Mouse (Mus musculus) ES-Bruce4 (cell line): ENCODE data around the gene Atp6v1f. TPM values are rescaled to one million over a fixed set of nuclear protein-coding genes. Genes with fewer than 3 reads are reported as not detected.

ENCODE experiments used
- H3K27ac ChIP-seq: 2 replicates; pipeline ENCODE4 v1.5.1; 2012; ENCODE audit warnings: low read length, inconsistent platforms; ENCODE audit not compliant: insufficient read depth
- H3K27me3 ChIP-seq: 2 replicates; pipeline ENCODE4 v1.6.1; 2012; ENCODE audit warnings: mild to moderate bottlenecking, low read length, inconsistent platforms; ENCODE audit not compliant: control insufficient read depth, poor library complexity, insufficient read depth, severe bottlenecking
- H3K36me3 ChIP-seq: 2 replicates; pipeline ENCODE4 v1.6.1; 2012; ENCODE audit warnings: inconsistent platforms, mild to moderate bottlenecking, low read length, moderate library complexity; ENCODE audit not compliant: control insufficient read depth, poor library complexity, insufficient read depth, severe bottlenecking
- H3K4me1 ChIP-seq: one replicate; pipeline ENCODE4 v1.8.1; 2011; ENCODE audit warnings: low read length; ENCODE audit not compliant: control insufficient read depth, insufficient read depth
- H3K4me3 ChIP-seq: 2 replicates; pipeline ENCODE4 v1.5.1; 2011; ENCODE audit warnings: low read depth, mild to moderate bottlenecking, low read length
- H3K9ac ChIP-seq: 2 replicates; pipeline ENCODE4 v1.6.1; 2012; ENCODE audit warnings: low read depth, mild to moderate bottlenecking, inconsistent platforms; ENCODE audit not compliant: poor library complexity, severe bottlenecking
- H3K9me3 ChIP-seq: replicated peaks from 2 replicates; pipeline ENCODE4 v1.6.1; 2012; ENCODE audit warnings: mild to moderate bottlenecking, low read length, inconsistent platforms; ENCODE audit not compliant: control insufficient read depth, poor library complexity, insufficient read depth, severe bottlenecking
- CTCF ChIP-seq: IDR thresholded peaks from one replicate; pipeline ENCODE4 v1.8.1; 2011; ENCODE audit warnings: low read depth, low read length
- EP300 ChIP-seq: IDR thresholded peaks from 2 replicates; pipeline ENCODE4 v1.6.1; 2011; ENCODE audit warnings: low read depth, low read length; ENCODE audit not compliant: insufficient read depth
- POLR2A ChIP-seq: IDR thresholded peaks from one replicate; pipeline ENCODE4 v1.8.1; 2011; ENCODE audit warnings: low read length; ENCODE audit not compliant: insufficient read depth
- polyA plus RNA-seq: library from polyadenylated mRNA; stranded (reverse); fragments of >200 nt; gene quantifications from 2 replicates; pipeline ENCODE4 v1.2.4, GENCODE M21; 2011; ENCODE audit warnings: low read depth; ENCODE audit not compliant: missing spikeins, insufficient read depth, insufficient read length

Gene Atp6v1f
- polyA plus RNA-seq, result 142 and 143 TPM in 2 replicates

GRCm38 (mm10) chr6:29467583-29468354, at the start of gene Atp6v1f:
Atp6v1f (plus strand) TSS chr6:29467718.
- H3K9me3 ChIP-seq, result no peaks in the 10 kb centered on the region
- H3K4me3 ChIP-seq, result peak within 1 kb of the TSS; percentile 83
- TF ChIP-seq POLR2A, result no peak
- no peak for TF ChIP-seq EP300
- TF ChIP-seq CTCF, result no peak
- H3K27me3 ChIP-seq, result no peaks in the 10 kb centered on the region
- peak within 1 kb of the TSS; percentile 54 for H3K9ac ChIP-seq
- peak within 1 kb of the TSS; percentile 28; the same call in 1 of the 2 replicates for H3K27ac ChIP-seq
- H3K36me3 ChIP-seq, result peaks cover 4% of the 10 kb centered on the region; the same call in 1 of the 2 replicates
- no peaks in the 10 kb centered on the region for H3K4me1 ChIP-seq

DNA sequence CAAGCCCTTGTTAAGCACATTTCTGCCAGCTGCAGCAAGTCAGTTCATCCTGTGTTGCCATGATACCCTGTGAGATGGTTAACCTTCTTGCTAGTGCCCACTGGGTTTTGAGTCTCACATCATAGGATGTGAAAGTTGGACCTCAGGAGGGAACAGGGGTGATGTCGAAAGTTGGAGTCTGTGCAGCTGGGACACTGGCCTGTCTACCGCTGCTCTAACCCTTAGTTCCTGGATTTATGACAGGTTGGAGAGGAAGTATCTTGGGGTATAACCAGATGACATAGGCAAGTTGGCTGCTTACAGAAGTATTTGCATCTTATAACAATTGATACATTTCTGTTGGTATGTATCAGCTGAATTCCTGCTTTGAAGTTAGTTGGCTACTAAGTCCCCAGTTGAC, 46.9 kb upstream of the Atp6v1f start:
- no peaks in the 10 kb centered on the region for H3K9me3 ChIP-seq
- no peak overlapping the region for H3K4me3 ChIP-seq
- H3K4me1 ChIP-seq, result no peaks in the 10 kb centered on the region
- H3K27ac ChIP-seq, result no peak overlapping the region
- H3K9ac ChIP-seq, result no peak overlapping the region
- H3K27me3 ChIP-seq, result no peaks in the 10 kb centered on the region
- TF ChIP-seq EP300 (no peak), POLR2A (no peak), CTCF (no peak)
- no peaks in the 10 kb centered on the region for H3K36me3 ChIP-seq

GRCm38 (mm10) chr6:29425118-29425517, 42.4 kb upstream of the Atp6v1f start:
- Histone ChIP-seq H3K27ac (no peak overlapping the region), H3K4me3 (no peak overlapping the region), H3K4me1 (no peaks in the 10 kb centered on the region), H3K9ac (no peak overlapping the region), H3K36me3 (no peaks in the 10 kb centered on the region), H3K9me3 (no peaks in the 10 kb centered on the region), H3K27me3 (no peaks in the 10 kb centered on the region)
- no peak for TF ChIP-seq POLR2A

GRCm38 (mm10) chr6:29426331-29426730, 41.2 kb upstream of the Atp6v1f start:
- Histone ChIP-seq H3K36me3 (no peaks in the 10 kb centered on the region), H3K9me3 (no peaks in the 10 kb centered on the region), H3K27me3 (no peaks in the 10 kb centered on the region), H3K4me1 (no peaks in the 10 kb centered on the region), H3K4me3 (no peak overlapping the region), H3K27ac (no peak overlapping the region), H3K9ac (no peak overlapping the region)
- no peak for TF ChIP-seq POLR2A
- no peak for TF ChIP-seq EP300

DNA sequence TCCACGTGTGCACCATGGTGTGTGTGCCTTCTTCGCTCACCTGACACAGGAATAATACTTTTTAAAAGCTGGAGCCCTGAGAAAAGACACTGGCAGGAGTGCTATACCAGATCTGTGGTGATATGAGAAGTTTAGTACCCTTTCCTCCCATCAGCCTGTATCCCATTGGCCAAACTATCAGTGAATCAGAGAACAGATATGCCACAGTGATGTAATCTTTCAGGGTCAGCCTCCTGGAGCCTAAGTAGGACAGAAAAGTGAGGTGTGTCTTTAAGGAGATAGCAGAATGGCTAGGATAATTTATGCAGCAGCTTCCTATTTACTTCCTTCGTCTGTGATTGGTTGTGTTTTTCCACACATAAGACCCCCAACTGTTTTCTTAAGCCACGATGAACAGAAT, 39.3 kb upstream of the Atp6v1f start:
- Histone ChIP-seq H3K9ac (no peak overlapping the region), H3K27me3 (peaks cover 2% of the 10 kb centered on the region; the same call in 1 of the 2 replicates), H3K9me3 (no peaks in the 10 kb centered on the region), H3K27ac (no peak overlapping the region), H3K4me3 (no peak overlapping the region), H3K4me1 (no peaks in the 10 kb centered on the region), H3K36me3 (no peaks in the 10 kb centered on the region)
- TF ChIP-seq EP300 (no peak), POLR2A (no peak), CTCF (no peak)

GRCm38 (mm10) chr6:29430681-29431420, 36.7 kb upstream of the Atp6v1f start:
- H3K4me3 ChIP-seq, result no peak overlapping the region
- no peak overlapping the region for H3K9ac ChIP-seq
- no peaks in the 10 kb centered on the region for H3K36me3 ChIP-seq
- no peaks in the 10 kb centered on the region for H3K9me3 ChIP-seq
- peaks cover 8% of the 10 kb centered on the region for H3K4me1 ChIP-seq
- peaks cover 2% of the 10 kb centered on the region; the same call in 1 of the 2 replicates for H3K27me3 ChIP-seq
- no peak overlapping the region for H3K27ac ChIP-seq
- TF ChIP-seq CTCF (no peak), POLR2A (no peak), EP300 (no peak)
